Comparison of ENCODE assay signal across 23 mouse cellular contexts in genomic region chr16:94844769-94845168, GRCm38 (mm10).
DNase-seq lines count a peak whose midpoint lies in the region; ATAC-seq and TF ChIP-seq lines count a peak whose summit lies in the region.
"Had no signal": no experiment of that assay in that cellular context is flagged by ENCODE, and none has a peak within 500 bp of the region (broad histone marks: within the 10 kb centered on the region; RNA-seq: fewer than 3 reads in every experiment).

No protein-coding gene starts in this region.

- peaks cover 41% of the 10 kb centered on the region for H3K4me1 ChIP-seq in forebrain, embryonic 10.5 days
- no peaks in the 10 kb centered on the region for H3K4me1 ChIP-seq in forebrain, postnatal 0 days (ENCODE audit: insufficient read depth)
- H3K4me1 ChIP-seq in megakaryocyte, embryonic 14.5 days, result peaks cover 47% of the 10 kb centered on the region
- H3K4me1 ChIP-seq in CH12.LX (ENCODE audit: control insufficient read depth in 1 of 2, insufficient read depth in 2 of 2), result peaks cover 20 to 24% of the 10 kb centered on the region in 2 experiments
- H3K4me1 ChIP-seq: embryonic facial prominence, embryonic 15.5 days; forebrain, embryonic 13.5 days; forebrain, embryonic 15.5 days had no signal

- no peak for DNase-seq in forebrain, embryonic 10.5 days (ENCODE audit: extremely low spot score, low spot score)
- DNase-seq in forebrain, postnatal 0 days, result no peak
- peak; percentile 64 for DNase-seq in CH12.LX (ENCODE audit: extremely low read depth)
- no peak for DNase-seq in retina, postnatal 1 day
- DNase-seq: adrenal gland, adult 2 months; adrenal gland, postnatal 10 days; adrenal gland, postnatal 25 days; B cell, adult 2 months; cerebellum, adult 11 months; cerebellum, adult 18-20 months; cerebellum, adult 8-10 months; cerebellum, adult 9-11 months; cerebellum, postnatal 14 days; cerebellum, postnatal 36 days; embryo, embryonic 11 days had no signal

- no peak for ATAC-seq in forebrain, postnatal 0 days
- ATAC-seq in megakaryocyte, adult 5-6 weeks (ENCODE audit: poor library complexity, severe bottlenecking), result no peak
- ATAC-seq: CD4-positive, CD25-positive, alpha-beta regulatory T cell, adult 4 months; forebrain, embryonic 13.5 days; forebrain, embryonic 15.5 days had no signal

- H3K27me3 ChIP-seq in forebrain, embryonic 10.5 days (ENCODE audit: poor library complexity, severe bottlenecking), result no peaks in the 10 kb centered on the region
- H3K27me3 ChIP-seq in forebrain, postnatal 0 days (ENCODE audit: insufficient read depth, low read length), result no peaks in the 10 kb centered on the region
- H3K27me3 ChIP-seq in megakaryocyte, embryonic 14.5 days (replicated peaks), result no peaks in the 10 kb centered on the region
- H3K27me3 ChIP-seq in CH12.LX (replicated peaks), result no peaks in the 10 kb centered on the region
- H3K27me3 ChIP-seq: embryonic facial prominence, embryonic 13.5 days; embryonic facial prominence, embryonic 15.5 days; forebrain, embryonic 13.5 days; forebrain, embryonic 15.5 days had no signal

- TF ChIP-seq EP300 in CH12.LX (IDR thresholded peaks at IDR 0.05; ENCODE audit: low read length), result peak; percentile 36; the same call in 1 of the 2 replicates

- no peaks in the 10 kb centered on the region for H3K79me2 ChIP-seq in CH12.LX (replicated peaks; ENCODE audit: control insufficient read depth, extremely low read depth, insufficient read depth, poor library complexity, severe bottlenecking)

- H3K36me3 ChIP-seq in forebrain, embryonic 10.5 days (replicated peaks), result no peaks in the 10 kb centered on the region
- H3K36me3 ChIP-seq in forebrain, postnatal 0 days (ENCODE audit: insufficient read depth), result no peaks in the 10 kb centered on the region
- no peaks in the 10 kb centered on the region for H3K36me3 ChIP-seq in megakaryocyte, embryonic 14.5 days (replicated peaks; ENCODE audit: low read length)
- no peaks in the 10 kb centered on the region for H3K36me3 ChIP-seq in CH12.LX (replicated peaks in 1 of 2; ENCODE audit: control insufficient read depth in 1 of 2, insufficient read depth in 1 of 2, low read length in 1 of 2)
- H3K36me3 ChIP-seq: embryonic facial prominence, embryonic 13.5 days; embryonic facial prominence, embryonic 15.5 days; forebrain, embryonic 15.5 days had no signal

- dilution Hi-C loops in CH12.LX (cut with MboI; ENCODE audit: extremely low pct_ligation_motif_present, extremely low pct_unique_long_range_greater_than_20kb, low sequenced_read_pairs), result no loop called here

- TF ChIP-seq POLR2A in CH12.LX (IDR thresholded peaks at IDR 0.05; ENCODE audit: low read depth, low read length), result no peak

- TF ChIP-seq RAD21 in CH12.LX (IDR thresholded peaks at IDR 0.05; ENCODE audit: low read depth, low read length), result no peak

- H3K4me3 ChIP-seq in forebrain, embryonic 10.5 days, result no peak overlapping the region
- no peak overlapping the region for H3K4me3 ChIP-seq in forebrain, postnatal 0 days (ENCODE audit: low read depth, low read length)
- peak overlapping the region; percentile 83 for H3K4me3 ChIP-seq in megakaryocyte, embryonic 14.5 days (replicated peaks)
- peak overlapping the region in 1 of 3 experiments; percentile 46 for H3K4me3 ChIP-seq in CH12.LX (replicated peaks in 1 of 3; ENCODE audit: low read depth in 2 of 3, low read length in 2 of 3, poor library complexity in 1 of 3)
- H3K4me3 ChIP-seq: embryonic facial prominence, embryonic 13.5 days; embryonic facial prominence, embryonic 15.5 days; erythroblast, embryonic 14.5 days; forebrain, embryonic 13.5 days; forebrain, embryonic 15.5 days had no signal

- H3K9ac ChIP-seq in forebrain, postnatal 0 days, result no peak overlapping the region
- no peak overlapping the region for H3K9ac ChIP-seq in CH12.LX (ENCODE audit: insufficient read depth, low read depth)
- H3K9ac ChIP-seq: embryonic facial prominence, embryonic 13.5 days; embryonic facial prominence, embryonic 15.5 days; forebrain, embryonic 13.5 days; forebrain, embryonic 15.5 days had no signal

- peak overlapping the region; percentile 51; the same call in 1 of the 2 replicates for H3K27ac ChIP-seq in forebrain, embryonic 10.5 days
- no peak overlapping the region for H3K27ac ChIP-seq in forebrain, postnatal 0 days (ENCODE audit: low read depth, low read length)
- H3K27ac ChIP-seq in CH12.LX (ENCODE audit: insufficient read depth, low read depth), result 0 out of 2 replicates have a peak overlapping the region, but pooled peaks have one; percentile 0
- H3K27ac ChIP-seq: embryonic facial prominence, embryonic 13.5 days; embryonic facial prominence, embryonic 15.5 days; forebrain, embryonic 13.5 days; forebrain, embryonic 15.5 days had no signal

- 66% methylated on average over 4 of the region's 4 CpGs for WGBS in forebrain, embryonic 10.5 days
- 65% methylated on average over 4 of the region's 4 CpGs for WGBS in forebrain, postnatal 0 days

- TF ChIP-seq CTCF in forebrain, postnatal 0 days (IDR thresholded peaks at IDR 0.05; ENCODE audit: low read depth), result no peak
- TF ChIP-seq CTCF in CH12.LX (conservative IDR thresholded peaks at IDR 0.05 in 1 of 2, IDR thresholded peaks at IDR 0.05 in 1 of 2; ENCODE audit: low read depth in 2 of 2, low read length in 2 of 2), result no peak

- no peak overlapping the region for H3K4me2 ChIP-seq in forebrain, postnatal 0 days (ENCODE audit: low read depth)
- H3K4me2 ChIP-seq in CH12.LX (ENCODE audit: insufficient read depth, low read depth, poor library complexity, severe bottlenecking), result peak overlapping the region; percentile 4; the same call in 1 of the 2 replicates
- H3K4me2 ChIP-seq: embryonic facial prominence, embryonic 13.5 days; embryonic facial prominence, embryonic 15.5 days; forebrain, embryonic 13.5 days; forebrain, embryonic 15.5 days had no signal

- no peaks in the 10 kb centered on the region for H3K9me3 ChIP-seq in forebrain, embryonic 10.5 days
- no peaks in the 10 kb centered on the region for H3K9me3 ChIP-seq in forebrain, postnatal 0 days (ENCODE audit: low read length)
- H3K9me3 ChIP-seq in megakaryocyte, embryonic 14.5 days, result peaks cover 13% of the 10 kb centered on the region
- peaks cover 7% of the 10 kb centered on the region for H3K9me3 ChIP-seq in CH12.LX (replicated peaks; ENCODE audit: low read length)
- H3K9me3 ChIP-seq: embryonic facial prominence, embryonic 13.5 days; embryonic facial prominence, embryonic 15.5 days; forebrain, embryonic 13.5 days; forebrain, embryonic 15.5 days had no signal

- in situ Hi-C loops in CH12.LX (cut with MboI; ENCODE audit: low pct_ligation_motif_present, low pct_unique_long_range_greater_than_20kb, low sequenced_read_pairs), result no loop called here

TF ChIP-seq in CH12.LX, 34 proteins besides CTCF, POLR2A, EP300 and RAD21:
- TF ChIP-seq IRF4 (IDR thresholded peaks at IDR 0.05; ENCODE audit: low read depth, low read length) (peak; percentile 67), ETS1 (conservative IDR thresholded peaks at IDR 0.05; ENCODE audit: low read depth, low read length) (peak; percentile 19; the same call in 1 of the 2 replicates), BHLHE40 (IDR thresholded peaks at IDR 0.05; ENCODE audit: low read depth, low read length) (peak; percentile 46; the same call in 1 of the 2 replicates), MEF2A (IDR thresholded peaks at IDR 0.05; ENCODE audit: borderline replicate concordance, low read depth, low read length) (0 out of 2 replicates have a peak, but pooled peaks have one; percentile 28), ZKSCAN1 (IDR thresholded peaks at IDR 0.05; ENCODE audit: borderline replicate concordance, low read depth, low read length) (no peak), UBTF (IDR thresholded peaks at IDR 0.05; ENCODE audit: low read depth, low read length) (no peak), TCF12 (IDR thresholded peaks at IDR 0.05; ENCODE audit: low read depth, low read length) (0 out of 2 replicates have a peak, but pooled peaks have one; percentile 33)
